Mouse (Mus musculus): ENCODE results near the gene Tex26.

The Tex26 gene

GRCm38 (mm10) chr5:149488360-149489021 lies 49.0 kb downstream of the Tex26 start:
- DNase-seq (ENCODE audit: low read depth, low spot score): peak; percentile 30

- DNase-seq (ENCODE audit: low read depth, low spot score): peak; percentile 93
These were observed 49.7 kb downstream of the Tex26 start for GRCm38 (mm10) chr5:149489136-149489535.

DNA sequence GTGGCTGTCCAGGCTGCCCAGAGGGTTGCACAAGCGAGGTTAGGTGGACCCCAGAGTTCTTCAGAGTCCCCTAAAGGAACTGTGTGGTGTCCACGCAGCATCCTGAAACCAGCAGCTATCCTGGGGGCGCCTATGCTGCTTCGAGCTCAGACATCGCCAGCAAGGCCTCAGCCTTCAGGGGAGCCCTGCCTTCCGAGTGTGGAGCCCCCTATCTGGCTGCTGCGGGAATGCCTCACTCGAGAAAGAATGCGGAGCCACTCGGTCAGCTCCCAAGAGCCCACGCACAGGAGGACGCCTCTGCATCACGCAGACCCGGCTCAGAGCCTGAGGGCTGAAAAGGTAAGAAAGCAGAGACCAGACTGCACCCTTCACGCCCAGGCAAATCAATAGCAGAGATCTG lies 50.8 kb downstream of the Tex26 start:
- DNase-seq (ENCODE audit: low read depth, low spot score): peak; percentile 39

- DNase-seq (ENCODE audit: low read depth, low spot score): peak; percentile 37
These were observed 56.2 kb downstream of the Tex26 start for GRCm38 (mm10) chr5:149495655-149496054.

DNA sequence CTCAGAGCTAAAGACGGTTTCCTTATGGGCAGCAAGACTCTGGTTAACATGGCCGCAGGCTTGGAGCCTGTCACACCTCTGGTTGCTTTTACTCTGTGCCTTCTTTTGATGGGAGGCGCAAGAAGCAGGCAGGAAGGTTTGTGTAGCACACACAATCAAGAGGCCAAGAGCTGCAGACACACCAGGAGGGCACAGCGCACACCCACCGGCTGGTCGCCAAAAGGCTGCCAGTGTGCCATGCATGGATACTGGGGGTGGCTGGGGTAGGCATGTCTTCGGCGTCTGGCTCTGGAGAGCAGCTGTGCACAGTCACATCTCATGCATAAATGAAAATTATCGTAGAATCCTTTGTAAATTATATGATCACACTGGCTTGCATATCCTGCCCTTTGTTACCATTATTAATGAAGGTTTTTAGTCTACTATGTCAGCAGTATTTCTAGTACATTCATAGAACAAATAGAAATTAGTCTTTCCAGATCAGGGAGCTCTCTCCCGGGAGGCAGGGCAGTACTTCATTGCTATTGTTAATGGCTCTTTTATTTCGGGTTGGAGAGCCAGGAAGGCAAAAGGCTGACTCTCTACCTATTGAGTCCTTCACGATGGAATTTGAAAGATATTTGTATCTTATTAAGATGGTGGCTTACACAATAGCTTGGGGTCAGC lies 57.1 kb downstream of the Tex26 start:
- DNase-seq (ENCODE audit: low read depth, low spot score): no peak

GRCm38 (mm10) chr5:149499936-149500335 lies 60.5 kb downstream of the Tex26 start:
- no peak for DNase-seq (ENCODE audit: low read depth, low spot score)

DNA sequence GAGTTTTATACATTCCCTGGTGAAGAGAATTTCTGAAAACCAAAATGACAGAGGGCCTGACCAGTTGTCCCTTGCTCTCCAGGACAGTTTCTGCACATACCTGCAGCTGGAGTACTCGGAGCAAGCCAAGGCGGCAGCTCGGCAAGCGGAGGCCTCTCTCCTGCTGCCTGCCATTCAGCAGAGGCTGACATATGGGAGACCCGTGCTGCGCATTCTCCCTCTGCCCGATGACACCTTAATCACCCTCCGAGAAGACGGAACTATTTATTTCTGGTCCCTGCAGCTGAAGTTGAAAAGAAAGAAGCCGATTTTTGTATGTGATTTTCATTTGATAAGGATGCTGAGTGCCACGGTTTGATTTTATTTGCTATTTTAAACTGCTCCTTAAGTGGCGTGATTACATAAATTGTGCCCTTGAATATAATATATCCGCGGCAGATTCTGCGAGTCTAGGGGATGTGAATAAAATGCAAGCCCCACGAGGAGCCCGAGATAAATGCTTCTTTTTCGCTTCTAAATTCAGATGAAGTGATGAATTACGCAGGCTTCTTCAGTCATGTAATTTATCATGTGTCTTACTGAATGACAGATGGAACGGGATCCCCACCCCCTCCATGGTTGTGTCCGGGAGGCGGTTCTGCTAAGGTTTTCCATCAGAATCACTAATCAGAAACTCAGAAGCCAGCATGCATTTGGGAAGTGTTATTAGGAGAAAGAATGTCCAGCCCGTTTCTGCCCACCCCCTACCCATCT lies 64.1 kb downstream of the Tex26 start:
- DNase-seq (ENCODE audit: low read depth, low spot score): peak; percentile 65

GRCm38 (mm10) chr5:149504985-149505384 lies 65.5 kb downstream of the Tex26 start:
- DNase-seq (ENCODE audit: low read depth, low spot score): no peak

DNA sequence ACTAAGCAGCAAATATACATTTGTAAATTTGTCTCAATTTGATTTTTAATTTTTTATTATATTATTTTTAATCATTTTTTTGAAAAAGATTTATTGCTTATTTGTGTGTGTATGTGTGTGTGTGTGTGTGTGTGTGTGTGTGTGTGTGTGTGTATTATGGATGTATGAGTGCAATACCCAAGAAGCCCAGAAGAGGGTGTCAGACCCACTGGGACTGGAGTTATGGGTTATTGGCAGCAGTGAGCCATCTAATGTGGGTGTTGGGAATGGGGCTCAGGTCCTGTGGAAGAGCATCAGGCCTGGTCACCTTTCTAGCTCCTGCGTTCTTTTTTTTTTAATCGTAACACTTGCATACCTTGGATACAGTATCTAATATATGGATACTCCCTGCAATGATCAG lies 66.6 kb downstream of the Tex26 start:
- DNase-seq (ENCODE audit: low read depth, low spot score): no peak

DNA sequence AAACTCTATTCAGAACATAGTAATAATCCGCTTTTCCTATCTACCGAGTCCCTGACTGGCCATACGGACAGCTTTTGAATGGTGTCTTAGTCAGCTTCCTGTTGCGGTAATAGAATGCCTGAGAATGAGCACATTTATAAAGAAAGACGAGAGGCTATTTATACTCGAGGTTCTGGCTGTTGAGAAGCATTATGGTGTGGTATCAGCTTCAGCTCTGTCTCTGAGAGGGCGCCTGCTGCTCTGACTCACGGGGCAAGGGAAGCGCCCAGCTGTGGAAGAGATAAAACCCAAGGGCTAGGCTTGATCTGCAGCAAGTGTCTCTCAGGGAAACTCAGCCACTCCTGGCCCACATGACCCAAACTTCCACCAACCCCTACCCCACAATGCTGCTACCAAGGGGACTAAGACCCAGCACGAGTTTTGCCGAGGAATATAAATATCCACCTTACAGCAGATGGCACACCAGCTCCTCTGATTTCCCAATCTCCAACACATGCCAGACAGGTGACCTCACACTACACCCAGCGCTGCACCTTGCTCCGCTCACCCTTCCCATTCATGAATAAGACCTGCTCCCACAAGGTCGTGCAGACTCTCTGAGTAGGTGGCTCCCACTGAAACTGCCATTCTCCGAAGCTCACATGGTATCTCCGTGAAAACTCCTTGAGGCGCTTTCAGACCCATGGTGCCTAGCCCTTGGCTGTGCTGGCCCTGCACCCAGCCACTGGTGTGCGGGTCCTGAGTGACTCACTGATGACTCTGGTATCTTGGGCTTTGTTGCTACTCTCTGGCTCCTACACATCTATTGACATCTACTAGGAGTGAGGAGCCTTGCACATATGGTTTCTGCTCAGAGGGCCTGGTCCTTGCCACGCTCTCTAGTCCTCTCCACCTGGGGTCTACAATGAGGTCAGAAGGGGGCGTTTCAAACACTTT lies 68.9 kb downstream of the Tex26 start:
- peak; percentile 69 for DNase-seq (ENCODE audit: low read depth, low spot score)

GRCm38 (mm10) chr5:149510323-149510722 lies 70.9 kb downstream of the Tex26 start:
- DNase-seq (ENCODE audit: low read depth, low spot score): peak; percentile 56

DNA sequence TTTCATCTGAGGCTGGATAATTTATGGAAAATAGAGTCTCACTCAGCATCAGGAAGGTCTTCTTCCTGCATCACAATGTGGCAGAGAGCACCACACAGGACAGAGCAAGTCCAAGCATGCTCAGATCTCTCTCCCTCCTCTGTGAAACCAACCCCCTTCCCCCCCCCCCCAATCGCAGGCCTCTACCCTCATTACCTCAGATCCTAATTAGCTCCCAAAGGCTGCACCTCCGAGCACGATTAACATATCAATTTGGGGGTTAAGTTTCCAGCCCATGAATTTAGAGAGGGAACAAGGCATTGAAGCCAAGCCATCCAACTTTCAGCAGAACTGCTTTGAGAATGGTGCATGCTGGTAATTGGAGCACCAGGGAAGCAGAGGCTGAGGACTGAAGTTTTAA lies 73.2 kb downstream of the Tex26 start:
- DNase-seq (ENCODE audit: low read depth, low spot score): no peak

GRCm38 (mm10) chr5:149513438-149514086 lies 74.1 kb downstream of the Tex26 start:
- DNase-seq (ENCODE audit: low read depth, low spot score): no peak

DNA sequence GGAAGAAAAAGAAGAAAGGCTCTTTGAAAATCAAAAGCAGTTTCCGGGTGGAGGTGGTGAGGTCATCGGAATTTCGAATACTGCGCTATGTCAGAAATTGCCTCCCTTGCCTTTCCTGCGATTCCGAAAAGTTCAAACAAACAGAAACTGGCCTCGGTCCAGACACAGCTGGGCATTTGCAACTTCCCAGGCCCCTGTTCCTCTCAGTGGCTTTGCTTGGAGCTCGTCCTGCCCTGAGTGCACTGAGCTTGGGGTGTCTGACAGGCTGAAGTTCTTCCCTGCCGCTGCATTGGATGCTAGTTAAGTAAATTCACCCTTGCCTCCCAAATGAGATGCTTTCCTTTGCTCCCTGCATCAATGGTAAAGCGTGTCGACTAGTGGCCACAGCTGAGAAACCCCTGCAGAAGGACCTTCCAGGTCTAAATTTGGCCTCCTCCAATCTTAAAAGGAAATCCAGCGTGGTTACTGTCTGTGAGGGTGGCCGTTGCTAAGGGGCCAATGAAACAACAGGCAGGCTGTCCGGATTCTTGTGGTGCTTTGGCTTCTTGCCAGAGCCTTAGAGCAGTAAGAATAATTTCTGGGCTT lies 74.7 kb downstream of the Tex26 start:
- peak; percentile 71 for DNase-seq (ENCODE audit: low read depth, low spot score)

DNA sequence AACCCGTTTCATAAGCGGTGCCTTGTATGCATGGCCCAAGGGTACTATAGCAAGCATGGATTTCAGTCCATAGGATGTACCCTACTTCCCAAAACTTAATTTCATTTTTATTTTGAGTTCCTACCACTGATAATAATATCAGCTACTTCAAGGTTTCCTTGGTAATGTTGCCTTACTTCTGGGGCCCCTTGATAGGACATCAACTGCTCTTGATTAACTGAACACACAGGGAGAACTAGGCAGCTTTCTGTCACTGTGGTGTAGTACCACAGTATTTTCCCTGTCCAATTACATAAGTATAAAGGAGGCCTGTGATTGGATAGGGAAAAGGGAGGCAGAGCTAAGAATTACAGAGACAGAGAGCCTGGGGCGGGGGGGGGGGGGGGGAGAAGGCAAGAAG lies 75.4 kb downstream of the Tex26 start:
- no peak for DNase-seq (ENCODE audit: low read depth, low spot score)

DNA sequence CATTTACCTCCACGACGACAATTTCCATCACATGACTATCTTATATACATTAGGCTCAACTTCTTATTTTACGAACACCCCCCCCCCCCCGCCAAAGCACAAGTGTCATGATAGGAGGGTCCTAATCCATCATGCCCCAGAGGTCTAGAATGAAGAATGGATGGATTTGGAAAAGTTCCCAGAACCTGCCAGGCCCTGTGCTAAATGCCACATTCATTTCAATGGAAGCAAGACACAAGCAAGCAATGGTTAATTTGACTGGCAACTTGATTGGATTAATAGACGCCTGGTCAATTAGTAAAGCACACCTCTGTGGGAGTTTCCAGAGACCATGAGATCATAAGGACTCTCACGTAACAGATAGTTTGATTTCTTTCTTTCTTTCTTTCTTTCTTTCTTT lies 77.7 kb downstream of the Tex26 start:
- no peak for DNase-seq (ENCODE audit: low read depth, low spot score)
